Mouse (Mus musculus): ENCODE data around the gene Ddx47. TPM values are rescaled to one million over a fixed set of nuclear protein-coding genes. Genes with fewer than 3 reads are reported as not detected.

Ddx47 gene
- polyA plus RNA-seq, 1 experiment from 2014 or later = 70.3 TPM

- H3K36me3 ChIP-seq (ENCODE audit: control insufficient read depth, insufficient read depth, low read length) = no peaks in the 10 kb centered on the region
- H3K9ac ChIP-seq (replicated peaks; ENCODE audit: low read depth, low read length) = no peak overlapping the region
- H3K27me3 ChIP-seq (ENCODE audit: control insufficient read depth, insufficient read depth, low read length) = no peaks in the 10 kb centered on the region
- no peak overlapping the region for H3K4me2 ChIP-seq (ENCODE audit: low read depth, low read length)
- ATAC-seq (ENCODE audit: low read depth) = no peak
- WGBS = 86% methylated on average over 2 of the region's 2 CpGs
- H3K4me1 ChIP-seq (ENCODE audit: control insufficient read depth, insufficient read depth, low read length) = no peaks in the 10 kb centered on the region
- no peak overlapping the region for H3K4me3 ChIP-seq (ENCODE audit: low read depth, low read length)
- H3K27ac ChIP-seq (ENCODE audit: low read depth, low read length) = no peak overlapping the region
- H3K9me3 ChIP-seq (ENCODE audit: control insufficient read depth, low read length) = no peaks in the 10 kb centered on the region
Measured at GRCm38 (mm10) chr6:135070347-135070746, 58.9 kb downstream of the Ddx47 start.

Other genes starting within 250 kb of the Ddx47 start
- gene Dusp16, start 219.0 kb upstream of the Ddx47 start, polyA plus RNA-seq (2014; fragmentation: Nextera tagmentation; extraction: Ambion mirVana) = 3.5 and 7.8 TPM in 2 replicates
- 4.3 and 4.8 TPM in 2 replicates for gene Crebl2, start 181.5 kb upstream of the Ddx47 start, polyA plus RNA-seq (2014; fragmentation: Nextera tagmentation; extraction: Ambion mirVana)
- gene Gpr19, start 113.0 kb upstream of the Ddx47 start, polyA plus RNA-seq (2014; fragmentation: Nextera tagmentation; extraction: Ambion mirVana) = 35.9 and 37.3 TPM in 2 replicates
- 16.7 and 17.5 TPM in 2 replicates for gene Cdkn1b, start 91.2 kb upstream of the Ddx47 start, polyA plus RNA-seq (2014; fragmentation: Nextera tagmentation; extraction: Ambion mirVana)
- 3.8 TPM in 2 replicates for gene Apold1, start 29.9 kb upstream of the Ddx47 start, polyA plus RNA-seq (2014; fragmentation: Nextera tagmentation; extraction: Ambion mirVana)
- gene Gprc5a, start 54.0 kb downstream of the Ddx47 start, polyA plus RNA-seq (2014; fragmentation: Nextera tagmentation; extraction: Ambion mirVana) = 0.12 and 0.86 TPM in 2 replicates
- not detected in 2 replicates for gene Gprc5d, start 106.7 kb downstream of the Ddx47 start, polyA plus RNA-seq (2014; fragmentation: Nextera tagmentation; extraction: Ambion mirVana)
- 124 and 131 TPM in 2 replicates for gene Fam234b, start 186.4 kb downstream of the Ddx47 start, polyA plus RNA-seq (2014; fragmentation: Nextera tagmentation; extraction: Ambion mirVana)
- 1.8 and 3.0 TPM in 2 replicates for gene Hebp1, start 186.4 kb downstream of the Ddx47 start, polyA plus RNA-seq (2014; fragmentation: Nextera tagmentation; extraction: Ambion mirVana)
- 0.27 and 0.57 TPM in 2 replicates for gene Gsg1, start 242.7 kb downstream of the Ddx47 start, polyA plus RNA-seq (2014; fragmentation: Nextera tagmentation; extraction: Ambion mirVana)

All from neural tube, embryonic 14.5 days (tissue).